In the genomic region with DNA sequence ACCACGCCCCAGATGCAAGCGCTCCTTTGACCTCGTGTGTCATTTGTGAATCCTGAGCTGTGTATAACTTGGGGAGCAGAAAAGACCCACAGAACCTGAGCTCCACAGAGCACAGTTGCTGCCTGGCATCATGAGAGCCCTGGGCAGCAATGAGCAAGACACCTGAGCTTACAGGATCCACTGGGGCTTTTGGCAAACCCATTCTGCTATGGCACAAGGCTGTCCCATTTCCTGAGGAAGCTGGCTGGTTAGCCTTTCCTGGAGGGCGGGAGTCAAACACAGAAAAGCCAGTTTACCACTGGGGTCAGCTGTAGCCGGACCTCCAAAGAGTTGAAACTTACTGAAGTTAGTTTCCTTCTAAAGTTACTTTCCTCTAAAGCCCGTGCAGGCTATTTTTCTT, we compare ENCODE assay signal across 18 mouse cellular contexts.
"Had no signal": no experiment of that assay in that cellular context is flagged by ENCODE, and none has a peak within 500 bp of the region (broad histone marks: within the 10 kb centered on the region; RNA-seq: fewer than 3 reads in every experiment).

No protein-coding gene starts in this region.

- H3K27ac ChIP-seq: liver, embryonic 15.5 days; midbrain, embryonic 10.5 days; neural tube, embryonic 12.5 days had no signal

- H3K4me3 ChIP-seq: liver, embryonic 15.5 days; midbrain, embryonic 10.5 days; myocyte; neural tube, embryonic 12.5 days had no signal

- DNase-seq: lung, adult 18-20 months; lung, embryonic 14.5 days; lung, postnatal 10 days; lung, postnatal 4 days; midbrain, embryonic 14.5 days; retina, postnatal 1 day; right cerebral cortex, adult 18-20 months; right cerebral cortex, postnatal 25 days; right cerebral cortex, postnatal 4 days; spleen, adult 18-20 months; thymus, adult 18-20 months; thymus, postnatal 14 days; thymus, postnatal 36 days had no signal

- H3K4me1 ChIP-seq: liver, embryonic 15.5 days; neural tube, embryonic 12.5 days had no signal

- H3K27me3 ChIP-seq: liver, embryonic 15.5 days; neural tube, embryonic 12.5 days had no signal

- H3K4me2 ChIP-seq: liver, embryonic 15.5 days; lung, embryonic 14.5 days; neural tube, embryonic 12.5 days had no signal

- ATAC-seq: midbrain, embryonic 16.5 days had no signal

- H3K9ac ChIP-seq: liver, embryonic 15.5 days; lung, embryonic 14.5 days; neural tube, embryonic 12.5 days had no signal

- H3K9me3 ChIP-seq: liver, embryonic 15.5 days; midbrain, embryonic 10.5 days; neural tube, embryonic 12.5 days had no signal

- H3K36me3 ChIP-seq: liver, embryonic 15.5 days; neural tube, embryonic 12.5 days had no signal
